Mouse (Mus musculus): ENCODE data around the gene Mrps9. TPM values are rescaled to one million over a fixed set of nuclear protein-coding genes. Genes with fewer than 3 reads are reported as not detected.

Mrps9 gene
- total RNA-seq, 1 experiment, result 81.9 TPM

DNA sequence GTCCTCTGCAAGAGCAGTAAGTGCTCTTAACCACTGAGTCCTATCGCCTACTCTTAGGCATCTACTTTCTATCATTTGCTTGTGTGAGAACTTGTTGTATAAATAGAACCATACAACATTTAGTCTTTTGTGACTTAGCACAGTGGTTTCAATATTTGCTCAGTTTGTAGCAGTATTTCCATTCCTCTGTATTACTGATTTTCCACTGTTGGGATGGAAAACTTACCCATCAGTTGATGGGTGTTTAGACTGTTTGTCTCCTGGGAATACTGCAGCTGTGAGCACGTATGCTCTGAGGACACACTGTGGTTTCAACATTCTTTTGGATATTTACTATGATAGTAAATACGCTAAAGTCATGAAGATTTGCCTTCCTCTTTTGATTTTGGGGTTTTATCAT is 16.2 kb downstream of the Mrps9 start:
- in situ Hi-C loops (cut with MboI; ENCODE audit: low sequenced_read_pairs in 2 of 2, unreplicated experiment in 2 of 2), result no loop called here
- no peak for DNase-seq (ENCODE audit: low read depth, low spot score)
- Histone ChIP-seq H3K4me3 (ENCODE audit: insufficient read depth in 1 of 2, low read depth in 1 of 2, low read length in 2 of 2, poor library complexity in 1 of 2, severe bottlenecking in 1 of 2) (no peak overlapping the region), H3K36me3 (ENCODE audit: control insufficient read depth, insufficient read depth, low read length, poor library complexity, severe bottlenecking) (peaks cover 11% of the 10 kb centered on the region), H3K9ac (ENCODE audit: insufficient read depth, low read depth, low read length, poor library complexity, severe bottlenecking) (no peak overlapping the region), H3K9me3 (ENCODE audit: control insufficient read depth, insufficient read depth, low read depth, low read length) (no peaks in the 10 kb centered on the region), H3K4me1 (ENCODE audit: control insufficient read depth in 2 of 2, insufficient read depth in 2 of 2, low read length in 2 of 2, poor library complexity in 1 of 2) (peaks cover 0 to 5% of the 10 kb centered on the region in 2 experiments; a peak in 1 of 4 replicates), H3K27ac (ENCODE audit: insufficient read depth, low read depth, low read length, poor library complexity, severe bottlenecking) (no peak overlapping the region)
- no peak for TF ChIP-seq HCFC1 (IDR thresholded peaks at IDR 0.05; ENCODE audit: borderline replicate concordance, insufficient read depth, low read length)
- TF ChIP-seq CHD2 (IDR thresholded peaks at IDR 0.05; ENCODE audit: low read depth, low read length), result no peak
- no peak for TF ChIP-seq ZNF384 (IDR thresholded peaks at IDR 0.05; ENCODE audit: low read depth, low read length)
- no peak for TF ChIP-seq ZC3H11A (IDR thresholded peaks at IDR 0.05; ENCODE audit: borderline replicate concordance, low read depth, low read length)
- TF ChIP-seq MAFK (IDR thresholded peaks at IDR 0.05; ENCODE audit: insufficient read depth, low read depth, low read length), result no peak

DNA sequence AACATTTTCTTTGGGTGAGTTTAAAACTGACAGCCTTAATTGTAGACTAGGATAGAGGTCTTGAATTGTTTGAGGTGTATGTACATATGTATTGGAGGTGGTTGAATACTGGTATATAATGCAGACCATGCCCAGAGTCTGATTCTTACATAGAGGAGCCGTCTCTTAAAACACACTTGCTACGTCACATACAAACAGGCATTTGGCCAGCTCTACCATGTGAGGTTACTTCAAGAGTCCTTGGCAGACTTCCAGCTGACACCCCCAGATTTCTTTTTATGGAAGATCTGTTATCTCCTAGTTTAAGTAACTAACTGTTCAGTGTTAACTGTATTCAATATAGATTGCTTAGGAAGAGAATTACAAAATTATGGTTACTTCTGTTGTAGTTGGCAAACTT is 23.1 kb downstream of the Mrps9 start:
- no peaks in the 10 kb centered on the region for H3K9me3 ChIP-seq (ENCODE audit: control insufficient read depth, insufficient read depth, low read depth, low read length)
- H3K4me1 ChIP-seq (ENCODE audit: control insufficient read depth in 2 of 2, insufficient read depth in 2 of 2, low read length in 2 of 2, poor library complexity in 1 of 2), result peaks cover 0 to 3% of the 10 kb centered on the region in 2 experiments; a peak in 1 of 4 replicates
- H3K9ac ChIP-seq (ENCODE audit: insufficient read depth, low read depth, low read length, poor library complexity, severe bottlenecking), result no peak overlapping the region
- H3K36me3 ChIP-seq (ENCODE audit: control insufficient read depth, insufficient read depth, low read length, poor library complexity, severe bottlenecking), result peaks cover 2% of the 10 kb centered on the region; the same call in 1 of the 2 replicates
- no peak overlapping the region for H3K27ac ChIP-seq (ENCODE audit: insufficient read depth, low read depth, low read length, poor library complexity, severe bottlenecking)
- TF ChIP-seq ZNF384 (IDR thresholded peaks at IDR 0.05; ENCODE audit: low read depth, low read length) (no peak), MAFK (IDR thresholded peaks at IDR 0.05; ENCODE audit: insufficient read depth, low read depth, low read length) (no peak), CHD2 (IDR thresholded peaks at IDR 0.05; ENCODE audit: low read depth, low read length) (no peak), HCFC1 (IDR thresholded peaks at IDR 0.05; ENCODE audit: borderline replicate concordance, insufficient read depth, low read length) (no peak), ZC3H11A (IDR thresholded peaks at IDR 0.05; ENCODE audit: borderline replicate concordance, low read depth, low read length) (no peak)
- H3K4me3 ChIP-seq (ENCODE audit: insufficient read depth in 1 of 2, low read depth in 1 of 2, low read length in 2 of 2, poor library complexity in 1 of 2, severe bottlenecking in 1 of 2), result no peak overlapping the region
- DNase-seq (ENCODE audit: low read depth, low spot score), result no peak
- in situ Hi-C loops (cut with MboI; ENCODE audit: low sequenced_read_pairs in 2 of 2, unreplicated experiment in 2 of 2), result no loop called here

DNA sequence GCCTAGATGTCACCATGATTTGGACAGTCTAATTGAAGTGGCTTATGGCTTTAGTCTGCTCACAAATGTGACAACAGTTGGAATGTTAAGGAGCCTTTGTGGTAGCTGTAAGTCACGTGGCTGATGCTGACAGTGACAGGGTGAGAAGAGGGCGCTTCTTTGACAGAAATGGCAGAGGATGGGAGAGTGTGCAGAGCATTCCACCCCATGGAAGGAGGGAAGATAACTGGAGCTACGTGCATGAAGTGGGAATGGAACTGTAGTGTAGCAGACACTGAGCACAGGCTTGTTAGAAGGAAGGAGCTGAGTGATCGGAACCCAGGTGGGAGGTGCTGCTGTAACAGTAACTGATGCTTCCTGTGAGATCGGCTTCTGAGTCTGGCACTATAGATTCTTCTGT is 24.2 kb downstream of the Mrps9 start:
- Histone ChIP-seq H3K9me3 (ENCODE audit: control insufficient read depth, insufficient read depth, low read depth, low read length) (no peaks in the 10 kb centered on the region), H3K4me1 (ENCODE audit: control insufficient read depth in 2 of 2, insufficient read depth in 2 of 2, low read length in 2 of 2, poor library complexity in 1 of 2) (peaks cover 0 to 3% of the 10 kb centered on the region in 2 experiments; a peak in 1 of 4 replicates), H3K4me3 (ENCODE audit: insufficient read depth in 1 of 2, low read depth in 1 of 2, low read length in 2 of 2, poor library complexity in 1 of 2, severe bottlenecking in 1 of 2) (no peak overlapping the region), H3K36me3 (ENCODE audit: control insufficient read depth, insufficient read depth, low read length, poor library complexity, severe bottlenecking) (peaks cover 4% of the 10 kb centered on the region; the same call in 1 of the 2 replicates), H3K27ac (ENCODE audit: insufficient read depth, low read depth, low read length, poor library complexity, severe bottlenecking) (no peak overlapping the region), H3K9ac (ENCODE audit: insufficient read depth, low read depth, low read length, poor library complexity, severe bottlenecking) (no peak overlapping the region)
- TF ChIP-seq ZNF384 (IDR thresholded peaks at IDR 0.05; ENCODE audit: low read depth, low read length), result no peak
- TF ChIP-seq CHD2 (IDR thresholded peaks at IDR 0.05; ENCODE audit: low read depth, low read length), result no peak
- no peak for TF ChIP-seq HCFC1 (IDR thresholded peaks at IDR 0.05; ENCODE audit: borderline replicate concordance, insufficient read depth, low read length)
- TF ChIP-seq MAFK (IDR thresholded peaks at IDR 0.05; ENCODE audit: insufficient read depth, low read depth, low read length), result no peak
- TF ChIP-seq ZC3H11A (IDR thresholded peaks at IDR 0.05; ENCODE audit: borderline replicate concordance, low read depth, low read length), result no peak
- DNase-seq (ENCODE audit: low read depth, low spot score), result no peak
- in situ Hi-C loops (cut with MboI; ENCODE audit: low sequenced_read_pairs in 2 of 2, unreplicated experiment in 2 of 2), result no loop called here

DNA sequence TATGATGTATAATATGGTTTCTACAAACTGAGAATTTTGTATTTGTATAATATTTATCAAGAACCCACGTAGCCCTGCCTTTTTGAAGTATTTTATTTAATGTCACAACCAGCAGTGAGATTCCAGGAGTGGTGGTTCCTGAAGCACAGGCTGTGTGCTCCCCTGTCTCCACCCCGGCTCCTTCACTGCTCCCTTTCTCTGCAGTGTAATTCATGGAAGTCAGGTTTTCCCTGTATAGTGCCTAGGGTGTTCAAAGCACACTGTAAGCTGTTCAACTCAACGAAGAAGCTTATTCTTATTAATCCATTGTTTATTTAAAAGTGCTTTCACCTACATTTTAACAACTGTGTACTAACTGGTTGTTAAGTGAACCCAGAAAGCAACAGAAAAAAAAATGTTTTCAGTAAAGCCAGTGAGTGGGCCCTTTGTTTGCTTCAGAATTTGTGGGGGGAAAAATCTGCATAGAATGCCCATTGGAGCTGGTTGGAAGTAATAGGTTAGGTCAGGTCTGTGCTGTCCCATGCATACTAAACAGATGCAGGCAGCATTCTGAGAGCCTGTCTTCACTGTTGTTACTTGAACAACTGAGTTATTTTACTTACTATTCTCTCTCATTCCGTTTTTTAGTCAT is 25.5 kb downstream of the Mrps9 start:
- DNase-seq (ENCODE audit: low read depth, low spot score), result no peak
- Histone ChIP-seq H3K4me3 (ENCODE audit: insufficient read depth in 1 of 2, low read depth in 1 of 2, low read length in 2 of 2, poor library complexity in 1 of 2, severe bottlenecking in 1 of 2) (no peak overlapping the region), H3K4me1 (ENCODE audit: control insufficient read depth in 2 of 2, insufficient read depth in 2 of 2, low read length in 2 of 2, poor library complexity in 1 of 2) (peaks cover 0 to 3% of the 10 kb centered on the region in 2 experiments; a peak in 1 of 4 replicates), H3K36me3 (ENCODE audit: control insufficient read depth, insufficient read depth, low read length, poor library complexity, severe bottlenecking) (peaks cover 4% of the 10 kb centered on the region; the same call in 1 of the 2 replicates), H3K9ac (ENCODE audit: insufficient read depth, low read depth, low read length, poor library complexity, severe bottlenecking) (no peak overlapping the region), H3K27ac (ENCODE audit: insufficient read depth, low read depth, low read length, poor library complexity, severe bottlenecking) (no peak overlapping the region), H3K9me3 (ENCODE audit: control insufficient read depth, insufficient read depth, low read depth, low read length) (no peaks in the 10 kb centered on the region)
- TF ChIP-seq MAFK (IDR thresholded peaks at IDR 0.05; ENCODE audit: insufficient read depth, low read depth, low read length), result no peak
- no peak for TF ChIP-seq CHD2 (IDR thresholded peaks at IDR 0.05; ENCODE audit: low read depth, low read length)
- no peak for TF ChIP-seq ZNF384 (IDR thresholded peaks at IDR 0.05; ENCODE audit: low read depth, low read length)
- TF ChIP-seq HCFC1 (IDR thresholded peaks at IDR 0.05; ENCODE audit: borderline replicate concordance, insufficient read depth, low read length), result no peak
- in situ Hi-C loops (cut with MboI; ENCODE audit: low sequenced_read_pairs in 2 of 2, unreplicated experiment in 2 of 2), result no loop called here

All from ES-E14 (cell line).